Mouse (Mus musculus) gastrocnemius, postnatal 36 days (tissue): ENCODE results near the gene Gm21586. TPM values are rescaled to one million over a fixed set of nuclear protein-coding genes. Genes with fewer than 3 reads are reported as not detected.
"Not testable (repeated sequence)": the region's sequence is repeated elsewhere in the genome, so short reads cannot be mapped to it uniquely, and the experiment has no call there.

Experiments
- DNase-seq, 2 experiments: peaks; one replicate each; pipeline ENCODE4 v3.0.0; 2022
- intact Hi-C: fragments of 180-260 bp; cut with DNase I; formaldehyde crosslinking; loops from one replicate; pipeline ENCODE4 v1.15.1; 2025
- long read RNA-seq, 2 experiments: library from polyadenylated mRNA; stranded (forward); transcript quantifications; one replicate each; pipeline ENCODE4 v2.0.0; 2021
- total RNA-seq, 2 experiments: library from RNA; stranded (reverse); gene quantifications; 2 replicates each; pipeline ENCODE4 v1.2.3; 2021

Gm21586 gene
- total RNA-seq: not detected
- long read RNA-seq, experiment 1, partial matches to known transcripts: 1 of 1 reads
- long read RNA-seq, experiment 1, other reads (novel, unspliced or antisense): 0 of 1 reads
- long read RNA-seq, experiment 2, partial matches to known transcripts: 1 of 1 reads
- long read RNA-seq, experiment 2, other reads (novel, unspliced or antisense): 0 of 1 reads

DNA sequence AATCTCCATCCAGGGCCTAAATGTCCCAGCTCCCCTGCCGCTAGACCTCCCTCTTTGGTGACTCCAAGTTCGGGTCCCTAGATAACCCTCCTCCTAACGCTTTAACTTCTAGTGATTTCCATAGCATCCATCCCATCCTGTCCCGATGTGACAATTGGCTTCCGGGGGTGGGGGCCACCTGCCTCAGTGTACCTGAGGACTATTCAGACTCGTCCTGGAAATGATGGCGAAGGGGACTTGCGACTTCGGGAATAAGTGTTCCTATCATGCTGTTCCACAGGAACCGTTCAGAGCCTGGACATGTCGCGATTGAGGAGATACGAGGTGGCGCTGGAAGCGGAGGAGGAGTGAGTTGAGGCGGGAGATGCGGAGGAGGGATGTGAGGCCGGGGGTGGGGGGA lies at the start of gene Gm21586:
Gene Gm21586 (plus strand): TSS at position 301 of the 400 bp plus-strand sequence.
- DNase-seq, intact Hi-C loops: not testable (repeated sequence)

DNA sequence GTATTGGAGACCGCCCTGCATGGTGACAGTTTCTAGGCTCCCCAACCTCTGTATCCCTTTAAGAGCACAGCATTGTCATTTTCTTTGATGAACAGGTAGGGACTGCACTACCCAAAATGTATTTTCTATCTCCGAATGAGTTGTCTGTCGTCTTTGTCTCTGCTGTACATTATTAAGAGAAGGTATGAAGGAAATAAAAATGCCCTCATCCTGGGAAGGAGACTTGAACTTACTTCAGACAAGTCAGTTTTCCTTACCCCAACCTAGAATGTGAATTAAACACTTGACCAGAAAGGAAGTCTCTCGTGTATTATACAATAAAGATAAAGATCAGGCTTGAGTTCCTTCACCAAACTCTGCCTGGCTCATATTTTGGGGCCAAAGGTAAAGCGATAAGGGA lies 27.3 kb downstream of the Gm21586 start, which contains the start of gene Gm2163:
Gene Gm2163 (plus strand): TSS at position 301 of the 400 bp plus-strand sequence.
- DNase-seq, intact Hi-C loops: not testable (repeated sequence)

Other genes starting within 250 kb of the Gm21586 start
- under 1 TPM; 0.74 to 0.92 TPM for gene Gm10600, start 198.7 kb upstream of the Gm21586 start, total RNA-seq
- not detected for gene Ccl21b, start 183.6 kb upstream of the Gm21586 start, total RNA-seq
- not detected for gene Gm21953, start 145.1 kb upstream of the Gm21586 start, total RNA-seq
- not detected for gene Fam205a3, start 121.0 kb upstream of the Gm21586 start, total RNA-seq
- gene Gm2163, start 27.4 kb downstream of the Gm21586 start, total RNA-seq: not detected
- not detected for gene Fam205a2, start 88.8 kb downstream of the Gm21586 start, total RNA-seq
- not detected for gene Gm10591, start 172.8 kb downstream of the Gm21586 start, total RNA-seq
- 1 to 10 TPM; 2.7 to 4.3 TPM for gene Gm2564, start 190.3 kb downstream of the Gm21586 start, total RNA-seq
- gene Ccl27b, start 215.9 kb downstream of the Gm21586 start, total RNA-seq: not detected
- gene Il11ra2, start 222.5 kb downstream of the Gm21586 start, total RNA-seq: under 1 TPM; 0.23 to 0.25 TPM